Mouse (Mus musculus) MEL (cell line): ENCODE data around the gene Tap2. TPM values are rescaled to one million over a fixed set of nuclear protein-coding genes. Genes with fewer than 3 reads are reported as not detected.

Experiments
- DNase-seq: peaks from one replicate; pipeline ENCODE4 v3.0.0; 2011; ENCODE audit warnings: low read depth, low spot score
- H3K27ac ChIP-seq: 2 replicates; pipeline ENCODE4 v1.5.1; 2012; ENCODE audit warnings: low read depth, mild to moderate bottlenecking, control low read depth, low read length, moderate library complexity; ENCODE audit not compliant: control insufficient read depth
- H3K27me3 ChIP-seq, 2 experiments: fragments of 150-350 bp in 1 of 2; sonication (generic) in 1 of 2; 2 replicates each; pipeline ENCODE4 v1.6.1; 2012; ENCODE audit warnings: low read length in 2 of 2, mild to moderate bottlenecking in 2 of 2, improper control_type of control experiment in 1 of 2, moderate library complexity in 1 of 2; ENCODE audit not compliant: insufficient read depth in 2 of 2, control insufficient read depth in 1 of 2
- H3K36me3 ChIP-seq, 2 experiments: 2 replicates each; pipeline ENCODE4 v1.6.1; 2012 to 2014; ENCODE audit warnings: low read length in 2 of 2, improper control_type of control experiment in 1 of 2, inconsistent platforms in 1 of 2, mild to moderate bottlenecking in 1 of 2; ENCODE audit not compliant: insufficient read depth in 2 of 2, control insufficient read depth in 1 of 2
- H3K4me1 ChIP-seq, 2 experiments: fragments of 150-350 bp in 1 of 2; sonication (generic) in 1 of 2; 2 replicates each; pipeline ENCODE4 v1.6.1; 2012; ENCODE audit warnings: low read length in 2 of 2, improper control_type of control experiment in 1 of 2, mild to moderate bottlenecking in 1 of 2; ENCODE audit not compliant: insufficient read depth in 2 of 2, control insufficient read depth in 1 of 2
- H3K4me3 ChIP-seq, 2 experiments: fragments of 150-350 bp in 1 of 2; sonication (generic) in 1 of 2; 2 replicates each; pipeline ENCODE4 v1.5.1; 2012; ENCODE audit warnings: low read depth in 2 of 2, low read length in 2 of 2, mild to moderate bottlenecking in 2 of 2, moderate library complexity in 2 of 2, control low read depth in 1 of 2, improper control_type of control experiment in 1 of 2; ENCODE audit not compliant: control insufficient read depth in 1 of 2, insufficient read depth in 1 of 2
- H3K79me2 ChIP-seq: 2 replicates; pipeline ENCODE4 v1.6.1; 2012; ENCODE audit warnings: mild to moderate bottlenecking, low read length, moderate library complexity; ENCODE audit not compliant: control insufficient read depth, poor library complexity, insufficient read depth
- H3K9ac ChIP-seq: 2 replicates; pipeline ENCODE4 v1.6.1; 2012; ENCODE audit warnings: low read depth, mild to moderate bottlenecking, control low read depth, low read length, moderate library complexity; ENCODE audit not compliant: control insufficient read depth, poor library complexity, severe bottlenecking
- H3K9me3 ChIP-seq: fragments of 150-350 bp; sonication (generic); replicated peaks from 2 replicates; pipeline ENCODE4 v1.6.1; 2012; ENCODE audit warnings: mild to moderate bottlenecking, low read length, improper control_type of control experiment, moderate library complexity; ENCODE audit not compliant: insufficient read depth
- BHLHE40 ChIP-seq: IDR thresholded peaks from 2 replicates; pipeline ENCODE4 v1.6.1; 2012; ENCODE audit warnings: low read depth, mild to moderate bottlenecking, inconsistent platforms, low read length, improper control_type of control experiment, borderline replicate concordance
- CHD1 ChIP-seq: IDR thresholded peaks from 2 replicates; pipeline ENCODE4 v1.6.1; 2012; ENCODE audit warnings: low read depth, mild to moderate bottlenecking, inconsistent platforms, low read length, improper control_type of control experiment
- CHD2 ChIP-seq: IDR thresholded peaks from 2 replicates; pipeline ENCODE4 v1.6.1; 2011; ENCODE audit warnings: low read length, improper control_type of control experiment
- CTCF ChIP-seq, 3 experiments: IDR thresholded peaks in 2 of 3; conservative IDR thresholded peaks in 1 of 3; 2 replicates each; pipeline ENCODE4 v1.5.1; 2011 to 2012; ENCODE audit warnings: low read length in 3 of 3, low read depth in 2 of 3, mild to moderate bottlenecking in 2 of 3, improper control_type of control experiment in 1 of 3, inconsistent platforms in 1 of 3, mixed read lengths in 1 of 3, moderate library complexity in 1 of 3; ENCODE audit not compliant: control insufficient read depth in 1 of 3, insufficient read depth in 1 of 3, poor library complexity in 1 of 3, severe bottlenecking in 1 of 3
- E2F4 ChIP-seq: IDR thresholded peaks from 2 replicates; pipeline ENCODE4 v1.6.1; 2011; ENCODE audit warnings: low read depth, low read length, improper control_type of control experiment, borderline replicate concordance
- ELF1 ChIP-seq: IDR thresholded peaks from 2 replicates; pipeline ENCODE4 v1.6.1; 2014; ENCODE audit warnings: low read depth, mild to moderate bottlenecking, inconsistent platforms, low read length, improper control_type of control experiment, moderate library complexity
- EP300 ChIP-seq, 2 experiments: IDR thresholded peaks; 2 replicates each; pipeline ENCODE4 v1.6.1; 2011; ENCODE audit warnings: improper control_type of control experiment in 2 of 2, low read length in 2 of 2, low read depth in 1 of 2, mild to moderate bottlenecking in 1 of 2
- ETS1 ChIP-seq: IDR thresholded peaks from 2 replicates; pipeline ENCODE4 v1.6.1; 2012; ENCODE audit warnings: low read depth, mild to moderate bottlenecking, inconsistent platforms, low read length, improper control_type of control experiment, moderate library complexity
- GABPA ChIP-seq: IDR thresholded peaks from 2 replicates; pipeline ENCODE4 v1.6.1; 2012; ENCODE audit warnings: low read depth, mild to moderate bottlenecking, inconsistent platforms, low read length, improper control_type of control experiment, moderate library complexity
- GATA1 ChIP-seq: IDR thresholded peaks from 2 replicates; pipeline ENCODE4 v1.6.1; 2011; ENCODE audit warnings: low read depth, low read length, improper control_type of control experiment
- HCFC1 ChIP-seq: IDR thresholded peaks from 2 replicates; pipeline ENCODE4 v1.6.1; 2012; ENCODE audit warnings: low read depth, mild to moderate bottlenecking, inconsistent platforms, low read length, improper control_type of control experiment, moderate library complexity
- JUND ChIP-seq: IDR thresholded peaks from 2 replicates; pipeline ENCODE4 v1.6.1; 2011; ENCODE audit warnings: low read depth, mild to moderate bottlenecking, improper control_type of control experiment, low read length
- MAFK ChIP-seq: IDR thresholded peaks from 2 replicates; pipeline ENCODE4 v1.6.1; 2011; ENCODE audit warnings: low read depth, mild to moderate bottlenecking, low read length, improper control_type of control experiment, borderline replicate concordance
- MAX ChIP-seq: IDR thresholded peaks from 2 replicates; pipeline ENCODE4 v1.6.1; 2011; ENCODE audit warnings: low read length, improper control_type of control experiment
- MAZ ChIP-seq: IDR thresholded peaks from 2 replicates; pipeline ENCODE4 v1.6.1; 2012; ENCODE audit warnings: low read depth, mild to moderate bottlenecking, inconsistent platforms, low read length, improper control_type of control experiment
- MEF2A ChIP-seq: IDR thresholded peaks from 2 replicates; pipeline ENCODE4 v1.6.1; 2014; ENCODE audit warnings: low read depth, mild to moderate bottlenecking, inconsistent platforms, low read length, improper control_type of control experiment; ENCODE audit not compliant: poor library complexity, insufficient replicate concordance, severe bottlenecking; ENCODE audit errors: extremely low read depth
- MXI1 ChIP-seq: IDR thresholded peaks from 2 replicates; pipeline ENCODE4 v1.6.1; 2011; ENCODE audit warnings: mild to moderate bottlenecking, low read depth, low read length, improper control_type of control experiment
- MYB ChIP-seq: IDR thresholded peaks from 2 replicates; pipeline ENCODE4 v1.6.1; 2011; ENCODE audit warnings: mild to moderate bottlenecking, low read depth, low read length, improper control_type of control experiment
- MYC ChIP-seq: IDR thresholded peaks from 2 replicates; pipeline ENCODE4 v1.6.1; 2011; ENCODE audit warnings: low read depth, mild to moderate bottlenecking, low read length, improper control_type of control experiment, moderate library complexity
- NRF1 ChIP-seq: IDR thresholded peaks from 2 replicates; pipeline ENCODE4 v1.6.1; 2014; ENCODE audit warnings: low read depth, mild to moderate bottlenecking, inconsistent platforms, low read length, improper control_type of control experiment, moderate library complexity; ENCODE audit not compliant: poor library complexity, insufficient read depth, severe bottlenecking
- POLR2A ChIP-seq, 2 experiments: IDR thresholded peaks; 2 replicates each; pipeline ENCODE4 v1.6.1; 2011 to 2012; ENCODE audit warnings: low read length in 2 of 2, mild to moderate bottlenecking in 2 of 2, control low read depth in 1 of 2, improper control_type of control experiment in 1 of 2, low read depth in 1 of 2, moderate library complexity in 1 of 2; ENCODE audit not compliant: control insufficient read depth in 1 of 2, insufficient read depth in 1 of 2, poor library complexity in 1 of 2
- POLR2AphosphoS2 ChIP-seq: IDR thresholded peaks from 2 replicates; pipeline ENCODE4 v1.6.1; 2011; ENCODE audit warnings: low read length, improper control_type of control experiment
- RAD21 ChIP-seq: IDR thresholded peaks from 2 replicates; pipeline ENCODE4 v1.6.1; 2011; ENCODE audit warnings: mild to moderate bottlenecking, low read depth, low read length, improper control_type of control experiment
- RCOR1 ChIP-seq: IDR thresholded peaks from 2 replicates; pipeline ENCODE4 v1.6.1; 2012; ENCODE audit warnings: low read depth, mild to moderate bottlenecking, inconsistent platforms, low read length, improper control_type of control experiment
- SIN3A ChIP-seq: IDR thresholded peaks from 2 replicates; pipeline ENCODE4 v1.6.1; 2012; ENCODE audit warnings: low read length, improper control_type of control experiment, inconsistent platforms
- SMC3 ChIP-seq: IDR thresholded peaks from 2 replicates; pipeline ENCODE4 v1.6.1; 2011; ENCODE audit warnings: low read depth, low read length, improper control_type of control experiment
- TAL1 ChIP-seq: IDR thresholded peaks from 2 replicates; pipeline ENCODE4 v1.6.1; 2012; ENCODE audit warnings: mild to moderate bottlenecking, inconsistent platforms, low read length, moderate library complexity, mixed read lengths
- TBP ChIP-seq: IDR thresholded peaks from 2 replicates; pipeline ENCODE4 v1.8.0; 2011; ENCODE audit warnings: low read depth, low read length, improper control_type of control experiment
- TCF12 ChIP-seq: IDR thresholded peaks from 2 replicates; pipeline ENCODE4 v1.6.1; 2014; ENCODE audit warnings: low read depth, mild to moderate bottlenecking, inconsistent platforms, low read length, improper control_type of control experiment, moderate library complexity
- UBTF ChIP-seq: IDR thresholded peaks from 2 replicates; pipeline ENCODE4 v1.6.1; 2012; ENCODE audit warnings: low read depth, mild to moderate bottlenecking, inconsistent platforms, low read length, improper control_type of control experiment, moderate library complexity, borderline replicate concordance; ENCODE audit not compliant: insufficient read depth
- USF1 ChIP-seq: IDR thresholded peaks from 2 replicates; pipeline ENCODE4 v1.6.1; 2014; ENCODE audit warnings: low read depth, mild to moderate bottlenecking, inconsistent platforms, low read length, improper control_type of control experiment, moderate library complexity
- USF2 ChIP-seq, 2 experiments: IDR thresholded peaks; 2 replicates each; pipeline ENCODE4 v1.6.1; 2011 to 2012; ENCODE audit warnings: improper control_type of control experiment in 2 of 2, low read length in 2 of 2, borderline replicate concordance in 1 of 2, inconsistent platforms in 1 of 2, low read depth in 1 of 2, mild to moderate bottlenecking in 1 of 2; ENCODE audit not compliant: insufficient read depth in 1 of 2
- ZC3H11A ChIP-seq: IDR thresholded peaks from 2 replicates; pipeline ENCODE4 v1.6.1; 2012; ENCODE audit warnings: low read depth, mild to moderate bottlenecking, inconsistent platforms, low read length, improper control_type of control experiment
- ZKSCAN1 ChIP-seq: IDR thresholded peaks from 2 replicates; pipeline ENCODE4 v1.6.1; 2012; ENCODE audit warnings: low read depth, mild to moderate bottlenecking, inconsistent platforms, low read length, improper control_type of control experiment, moderate library complexity
- ZMIZ1 ChIP-seq: IDR thresholded peaks from 2 replicates; pipeline ENCODE4 v1.6.1; 2012; ENCODE audit warnings: low read depth, mild to moderate bottlenecking, inconsistent platforms, low read length, improper control_type of control experiment, moderate library complexity
- ZNF384 ChIP-seq: IDR thresholded peaks from 2 replicates; pipeline ENCODE4 v1.6.1; 2012; ENCODE audit warnings: low read depth, mild to moderate bottlenecking, inconsistent platforms, low read length, improper control_type of control experiment
- polyA plus RNA-seq, 2 experiments: library from polyadenylated mRNA; stranded (reverse) in 1 of 2; unstranded in 1 of 2; fragments of >175 nt in 1 of 2; fragments of >200 nt in 1 of 2; gene quantifications; 2 replicates each; pipeline versions ENCODE4 v1.2.1 to v1.2.4; 2012; ENCODE audit warnings: low replicate concordance in 2 of 2, low read depth in 1 of 2; ENCODE audit not compliant: insufficient read length in 2 of 2, insufficient read depth in 1 of 2, missing spikeins in 1 of 2
- total RNA-seq: library from RNA; depleted of rRNA; stranded (reverse); fragments of 300-350 nt; gene quantifications from 2 replicates; pipeline ENCODE4 v1.2.3, GENCODE M21; 2012

Gene Tap2
- total and polyA plus RNA-seq, 3 experiments = 48.5 to 63.0 TPM; not detected in 1

DNA sequence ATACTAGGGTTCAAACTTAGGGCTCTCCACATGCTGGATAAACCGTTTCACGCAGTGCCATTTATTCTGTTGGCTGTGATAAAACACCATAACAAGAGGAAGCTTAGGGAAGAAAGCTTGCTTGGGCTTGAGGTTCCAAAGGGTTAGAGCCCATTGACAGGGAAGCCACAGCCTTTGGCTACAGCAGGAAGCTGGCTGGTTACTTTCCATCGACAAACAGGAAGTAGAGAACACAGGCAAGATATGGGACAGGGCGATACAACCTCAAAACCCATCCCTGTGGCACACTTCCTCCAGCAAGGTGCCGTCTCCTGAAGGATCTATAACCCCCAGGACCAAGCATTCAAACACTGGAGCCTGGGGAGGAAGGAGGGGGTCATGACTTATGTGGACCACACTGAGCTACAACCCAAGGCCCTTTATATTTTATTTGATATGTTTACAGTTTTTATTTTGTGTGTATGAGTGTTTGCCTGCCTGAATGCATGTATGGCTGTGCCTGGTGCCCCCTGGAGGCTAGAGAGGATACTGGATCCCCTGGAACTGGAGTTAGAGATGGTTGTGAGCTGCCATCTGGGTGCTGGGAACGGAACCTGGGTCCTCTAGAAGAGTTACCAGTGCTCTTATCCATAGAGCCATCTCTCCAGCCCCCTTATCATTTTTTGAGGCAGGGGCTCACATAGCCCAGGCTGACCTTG is 38.1 kb upstream of the Tap2 start:
- Histone ChIP-seq H3K36me3 (no peaks in the 10 kb centered on the region), H3K9ac (peak overlapping the region; percentile 66), H3K4me3 (peak overlapping the region; percentile 11 to 46; a peak in 3 of 4 replicates), H3K27ac (peak overlapping the region; percentile 84), H3K9me3 (no peaks in the 10 kb centered on the region), H3K27me3 (no peaks in the 10 kb centered on the region), H3K4me1 (peaks cover 2 to 4% of the 10 kb centered on the region in 2 experiments; a peak in 3 of 4 replicates), H3K79me2 (no peaks in the 10 kb centered on the region)
- peak; percentile 87 for DNase-seq
- no peak for TF ChIP-seq MAZ
- TF ChIP-seq SMC3 = peak; percentile 91
- TF ChIP-seq USF1 = no peak
- TF ChIP-seq ZMIZ1 = no peak
- TF ChIP-seq CHD1 = no peak
- TF ChIP-seq RCOR1 = no peak
- no peak for TF ChIP-seq TCF12
- no peak for TF ChIP-seq MAFK
- TF ChIP-seq ZC3H11A = peak; percentile 69
- TF ChIP-seq E2F4 = no peak
- no peak for TF ChIP-seq MYB
- TF ChIP-seq MYC = no peak
- TF ChIP-seq BHLHE40 = no peak
- TF ChIP-seq HCFC1 = peak; percentile 33; the same call in 1 of the 2 replicates
- no peak for TF ChIP-seq TAL1
- TF ChIP-seq ZNF384 = no peak
- TF ChIP-seq NRF1 = no peak
- 0 out of 2 replicates have a peak, but pooled peaks have one; percentile 31 for TF ChIP-seq TBP
- TF ChIP-seq GABPA = no peak
- no peak for TF ChIP-seq USF2 (IDR thresholded peaks at IDR 0.05; ENCODE audit: borderline replicate concordance in 1 of 2, insufficient read depth in 1 of 2, low read depth in 1 of 2, low read length in 2 of 2)
- no peak for TF ChIP-seq ZKSCAN1
- no peak for TF ChIP-seq POLR2AphosphoS2
- no peak for TF ChIP-seq CHD2
- TF ChIP-seq JUND = no peak; the same call in 1 of the 2 replicates
- no peak for TF ChIP-seq UBTF
- TF ChIP-seq ETS1 = 0 out of 2 replicates have a peak, but pooled peaks have one; percentile 8
- TF ChIP-seq ELF1 = peak; percentile 72
- TF ChIP-seq GATA1 = peak; percentile 40; the same call in 1 of the 2 replicates
- no peak for TF ChIP-seq MAX
- TF ChIP-seq CTCF (IDR thresholded peaks at IDR 0.05 in 2 of 3, conservative IDR thresholded peaks at IDR 0.05 in 1 of 3; ENCODE audit: control insufficient read depth in 1 of 3, insufficient read depth in 1 of 3, low read depth in 2 of 3, low read length in 3 of 3, poor library complexity in 1 of 3, severe bottlenecking in 1 of 3) = peak; percentile 60 to 81 (median 72)
- no peak for TF ChIP-seq SIN3A
- TF ChIP-seq RAD21 = peak; percentile 65
- no peak; a peak in 1 of 4 replicates for TF ChIP-seq POLR2A (IDR thresholded peaks at IDR 0.05; ENCODE audit: control insufficient read depth in 1 of 2, insufficient read depth in 1 of 2, low read depth in 1 of 2, low read length in 2 of 2, poor library complexity in 1 of 2)
- TF ChIP-seq MXI1 = no peak; the same call in none of the 2 replicates
- peak; percentile 18 to 33; a peak in 2 of 4 replicates for TF ChIP-seq EP300 (IDR thresholded peaks at IDR 0.05; ENCODE audit: low read depth in 1 of 2, low read length in 2 of 2)
- TF ChIP-seq MEF2A = no peak
